Mouse (Mus musculus): ENCODE results near the gene Ache. TPM values are rescaled to one million over a fixed set of nuclear protein-coding genes. Genes with fewer than 3 reads are reported as not detected.

Ache gene
- polyA plus RNA-seq, 1 experiment, result 10.9 TPM

DNA sequence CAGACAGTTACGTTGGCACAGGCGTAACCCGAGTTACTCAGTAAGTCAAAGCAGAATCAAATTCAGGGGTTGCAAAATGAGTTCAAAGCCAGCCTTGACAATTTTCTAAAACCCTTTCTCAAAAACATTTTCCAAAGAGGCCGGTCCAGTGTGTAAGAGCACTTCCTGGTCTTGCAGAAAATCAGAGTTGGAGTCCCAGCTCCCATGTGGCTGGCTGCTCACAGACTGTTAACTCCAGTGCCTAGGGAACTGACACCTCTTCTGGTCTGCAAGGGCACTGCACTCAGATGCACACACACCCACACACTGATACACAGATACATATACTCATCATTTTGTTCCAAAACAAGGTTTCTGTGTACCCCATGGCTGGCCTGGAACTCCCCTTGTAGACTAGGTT, 21.0 kb downstream of the Ache start:
- Histone ChIP-seq H3ac (ENCODE audit: control insufficient read depth, insufficient read length) (no peak overlapping the region), H3K4me3 (peak overlapping the region; percentile 78), H3K4me2 (ENCODE audit: low read depth) (peak overlapping the region; percentile 94), H3K27me3 (ENCODE audit: control insufficient read depth, insufficient read depth, insufficient read length) (no peaks in the 10 kb centered on the region), H3K79me2 (ENCODE audit: control insufficient read depth, insufficient read depth) (peaks cover 62% of the 10 kb centered on the region), H3K36me3 (ENCODE audit: control insufficient read depth, insufficient read depth) (peaks cover 11% of the 10 kb centered on the region)
- TF ChIP-seq POLR2A (IDR thresholded peaks at IDR 0.05; ENCODE audit: insufficient read length, low read depth) (no peak), USF1 (IDR thresholded peaks at IDR 0.05; ENCODE audit: low read depth) (no peak), POLR2AphosphoS2 (IDR thresholded peaks at IDR 0.05; ENCODE audit: insufficient read length, low read depth) (peak; percentile 35)

DNA sequence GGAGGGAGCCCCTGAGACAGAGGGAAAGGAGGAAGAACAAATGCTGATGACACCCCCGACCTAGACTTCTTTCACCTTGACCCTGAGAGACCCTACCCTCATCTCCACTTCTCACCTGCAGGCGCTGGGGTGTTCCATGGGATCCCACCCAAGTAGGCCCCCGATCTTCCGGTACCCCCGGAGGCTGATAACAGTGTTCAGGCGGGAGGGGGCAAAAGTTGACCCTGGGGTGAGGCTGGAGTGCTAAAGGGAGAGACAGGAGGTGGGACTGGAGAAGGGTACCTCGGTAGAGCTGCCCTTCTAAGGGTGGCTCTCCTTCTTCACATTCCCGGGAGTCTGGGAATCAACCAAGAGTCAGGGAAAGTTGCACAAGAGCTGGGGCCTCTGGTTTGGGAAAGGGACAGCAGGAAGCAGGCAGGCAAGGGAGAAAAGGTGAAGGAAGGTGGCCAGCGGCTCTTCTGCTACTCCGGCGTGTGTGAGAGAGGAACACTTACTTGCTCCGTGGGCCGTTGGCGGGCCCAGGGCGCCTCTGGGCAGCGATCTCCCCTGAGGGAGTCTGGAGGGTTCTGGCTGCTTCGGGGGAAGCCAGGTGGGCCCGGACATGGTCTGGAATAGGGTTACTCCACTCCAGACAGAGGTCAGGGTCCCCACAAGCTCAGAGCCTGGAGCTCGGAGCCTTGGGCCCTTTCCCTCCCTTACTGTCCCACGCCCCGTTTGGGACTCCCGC, 26.3 kb downstream of the Ache start:
- TF ChIP-seq POLR2AphosphoS2 (IDR thresholded peaks at IDR 0.05; ENCODE audit: insufficient read length, low read depth) (no peak), REST (IDR thresholded peaks at IDR 0.05; ENCODE audit: insufficient read depth, insufficient read length) (no peak), MYOG (IDR thresholded peaks at IDR 0.05; ENCODE audit: control insufficient read depth in 1 of 3, insufficient read depth in 1 of 3, insufficient read length in 2 of 3, low read depth in 2 of 3) (no peak), MAX (IDR thresholded peaks at IDR 0.05; ENCODE audit: low read depth) (no peak), TCF3 (IDR thresholded peaks at IDR 0.05; ENCODE audit: insufficient read length, low read depth) (no peak), MYOD1 (IDR thresholded peaks at IDR 0.05; ENCODE audit: control insufficient read depth in 1 of 3, insufficient read length in 2 of 3, low read depth in 2 of 3) (no peak), CEBPB (IDR thresholded peaks at IDR 0.05; ENCODE audit: insufficient read depth, poor library complexity, severe bottlenecking) (peak; percentile 40; the same call in 1 of the 2 replicates), TCF12 (IDR thresholded peaks at IDR 0.05; ENCODE audit: insufficient read depth, poor library complexity, severe bottlenecking) (no peak), USF1 (IDR thresholded peaks at IDR 0.05; ENCODE audit: low read depth) (no peak)
- peak overlapping the region; percentile 91 for H3K4me2 ChIP-seq (ENCODE audit: low read depth)

DNA sequence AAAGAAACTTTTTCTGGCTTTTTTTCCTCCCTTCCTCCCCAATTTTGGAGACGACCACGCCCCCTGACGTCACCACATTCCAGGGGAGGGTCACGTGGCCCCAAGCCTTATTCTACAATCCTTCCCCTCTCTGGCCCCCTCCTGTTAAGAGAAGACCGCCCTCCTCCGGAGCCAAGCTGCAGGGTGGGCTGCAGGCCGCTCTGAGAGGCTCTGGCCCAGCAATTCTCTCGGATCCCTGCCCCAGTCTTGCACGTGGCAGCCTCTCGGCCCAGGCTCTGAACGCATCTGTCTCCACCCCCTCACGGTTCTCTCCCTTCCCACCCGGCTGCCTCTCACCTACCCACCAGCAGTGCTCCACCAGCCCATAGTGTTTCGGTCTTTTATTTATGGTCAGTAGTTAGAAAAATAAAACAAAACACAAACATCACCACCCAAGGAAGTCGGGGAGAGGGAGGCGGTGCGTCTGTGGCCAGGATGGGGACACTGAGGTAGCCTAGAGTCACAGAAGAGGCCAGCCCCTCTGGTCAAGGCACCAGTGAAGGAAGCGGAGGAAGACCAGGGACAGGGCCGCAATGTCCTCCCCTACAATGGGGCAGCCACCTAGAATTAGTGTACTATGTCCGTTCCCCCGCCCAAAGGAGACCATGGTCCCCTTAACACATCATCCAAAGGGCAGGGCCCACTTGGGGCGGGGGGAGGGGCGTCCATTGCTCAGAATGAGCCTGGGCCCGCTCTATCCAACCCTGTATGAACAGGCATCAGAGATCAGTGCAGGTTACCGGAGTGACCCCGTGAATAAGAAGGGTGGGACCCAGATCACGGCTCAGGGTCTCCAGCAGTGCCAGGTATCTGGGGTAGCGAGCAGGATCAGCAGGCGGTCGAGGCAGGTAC, 27.1 kb downstream of the Ache start, which contains the start of gene Trip6:
Trip6 (minus strand) TSS at position 212 of the 891 bp plus-strand sequence.
- Histone ChIP-seq H3K27me3 (ENCODE audit: control insufficient read depth, insufficient read depth, insufficient read length) (no peaks in the 10 kb centered on the region), H3K36me3 (ENCODE audit: control insufficient read depth, insufficient read depth) (peaks cover 3% of the 10 kb centered on the region)
- TF ChIP-seq POLR2AphosphoS2 (IDR thresholded peaks at IDR 0.05; ENCODE audit: insufficient read length, low read depth) (peak; percentile 82), USF1 (IDR thresholded peaks at IDR 0.05; ENCODE audit: low read depth) (peak; percentile 99), CEBPB (IDR thresholded peaks at IDR 0.05; ENCODE audit: insufficient read depth, poor library complexity, severe bottlenecking) (no peak), TCF3 (IDR thresholded peaks at IDR 0.05; ENCODE audit: insufficient read length, low read depth) (no peak), MAX (IDR thresholded peaks at IDR 0.05; ENCODE audit: low read depth) (no peak), POLR2A (IDR thresholded peaks at IDR 0.05; ENCODE audit: insufficient read length, low read depth) (peak; percentile 52), SRF (IDR thresholded peaks at IDR 0.05; ENCODE audit: control insufficient read depth, insufficient read length, low read depth) (no peak), MYOG (IDR thresholded peaks at IDR 0.05; ENCODE audit: control insufficient read depth in 1 of 3, insufficient read depth in 1 of 3, insufficient read length in 2 of 3, low read depth in 2 of 3) (no peak), TCF12 (IDR thresholded peaks at IDR 0.05; ENCODE audit: insufficient read depth, poor library complexity, severe bottlenecking) (no peak), MYOD1 (IDR thresholded peaks at IDR 0.05; ENCODE audit: control insufficient read depth in 1 of 3, insufficient read length in 2 of 3, low read depth in 2 of 3) (no peak), REST (IDR thresholded peaks at IDR 0.05; ENCODE audit: insufficient read depth, insufficient read length) (no peak), E2F4 (IDR thresholded peaks at IDR 0.05; ENCODE audit: insufficient read depth) (no peak)

More for the DNA sequence above, 26.3 kb downstream of the Ache start:
- no peaks in the 10 kb centered on the region for H3K27me3 ChIP-seq (ENCODE audit: control insufficient read depth, insufficient read depth, insufficient read length)
- H3K4me3 ChIP-seq, result peak overlapping the region; percentile 76
- peaks cover 20% of the 10 kb centered on the region for H3K79me2 ChIP-seq (ENCODE audit: control insufficient read depth, insufficient read depth)
- peaks cover 11% of the 10 kb centered on the region for H3K36me3 ChIP-seq (ENCODE audit: control insufficient read depth, insufficient read depth)
- H3ac ChIP-seq (ENCODE audit: control insufficient read depth, insufficient read length), result peak overlapping the region; percentile 32

DNA sequence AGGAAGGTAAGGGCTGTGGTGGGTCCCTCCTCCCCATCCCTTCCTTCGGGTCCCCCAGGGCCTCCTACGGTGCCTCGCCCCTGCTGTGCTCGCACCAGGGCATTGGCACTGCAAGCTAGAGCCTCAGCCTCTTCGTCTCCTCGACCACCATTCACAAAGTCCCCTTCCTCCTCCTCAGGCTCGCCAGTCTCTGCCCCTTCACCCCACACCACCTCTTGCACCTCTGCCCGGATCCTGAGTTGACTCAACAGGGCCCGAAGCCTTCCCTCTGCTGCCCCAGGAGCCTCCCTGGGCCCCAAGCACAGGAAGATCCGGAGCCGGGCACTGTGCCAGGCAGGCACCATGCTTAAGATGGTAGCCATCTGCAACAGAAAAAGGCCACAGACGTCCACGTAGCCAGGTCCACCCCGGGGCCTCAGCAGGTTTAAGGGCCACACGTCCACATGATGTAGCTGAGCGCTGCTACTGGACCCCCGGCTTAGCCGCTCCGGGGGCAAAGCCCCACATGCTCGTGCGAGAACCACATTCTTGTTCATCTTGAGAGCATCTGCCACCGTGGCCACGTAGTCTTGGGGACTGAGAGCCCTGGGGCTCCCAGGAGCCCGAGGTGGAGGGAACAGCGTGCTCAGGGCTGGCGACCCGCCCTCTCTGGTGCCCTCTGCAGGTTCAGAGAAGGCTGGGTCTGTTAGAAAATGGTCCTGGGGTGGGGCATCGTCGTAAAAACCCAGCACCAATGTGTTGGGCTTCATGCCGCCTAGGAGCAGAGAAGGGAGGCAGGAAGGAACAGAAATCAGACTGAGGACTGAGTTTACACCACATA, 28.0 kb downstream of the Ache start:
- TF ChIP-seq E2F4 (IDR thresholded peaks at IDR 0.05; ENCODE audit: insufficient read depth), result no peak
- TF ChIP-seq POLR2AphosphoS2 (IDR thresholded peaks at IDR 0.05; ENCODE audit: insufficient read length, low read depth), result no peak
- TF ChIP-seq MYOD1 (IDR thresholded peaks at IDR 0.05; ENCODE audit: control insufficient read depth in 1 of 3, insufficient read length in 2 of 3, low read depth in 2 of 3), result no peak
- no peak for TF ChIP-seq TCF12 (IDR thresholded peaks at IDR 0.05; ENCODE audit: insufficient read depth, poor library complexity, severe bottlenecking)
- no peak for TF ChIP-seq REST (IDR thresholded peaks at IDR 0.05; ENCODE audit: insufficient read depth, insufficient read length)
- no peak for TF ChIP-seq POLR2A (IDR thresholded peaks at IDR 0.05; ENCODE audit: insufficient read length, low read depth)
- TF ChIP-seq MYOG (IDR thresholded peaks at IDR 0.05; ENCODE audit: control insufficient read depth in 1 of 3, insufficient read depth in 1 of 3, insufficient read length in 2 of 3, low read depth in 2 of 3), result no peak
- TF ChIP-seq MAX (IDR thresholded peaks at IDR 0.05; ENCODE audit: low read depth), result no peak
- no peak for TF ChIP-seq CEBPB (IDR thresholded peaks at IDR 0.05; ENCODE audit: insufficient read depth, poor library complexity, severe bottlenecking)
- no peak for TF ChIP-seq SRF (IDR thresholded peaks at IDR 0.05; ENCODE audit: control insufficient read depth, insufficient read length, low read depth)
- TF ChIP-seq USF1 (IDR thresholded peaks at IDR 0.05; ENCODE audit: low read depth), result no peak
- TF ChIP-seq TCF3 (IDR thresholded peaks at IDR 0.05; ENCODE audit: insufficient read length, low read depth), result no peak
- H3K4me3 ChIP-seq, result no peak overlapping the region
- H3K4me2 ChIP-seq (ENCODE audit: low read depth), result no peak overlapping the region
- no peaks in the 10 kb centered on the region for H3K27me3 ChIP-seq (ENCODE audit: control insufficient read depth, insufficient read depth, insufficient read length)
- no peaks in the 10 kb centered on the region for H3K36me3 ChIP-seq (ENCODE audit: control insufficient read depth, insufficient read depth)
- H3K79me2 ChIP-seq (ENCODE audit: control insufficient read depth, insufficient read depth), result peaks cover 20% of the 10 kb centered on the region
- H3ac ChIP-seq (ENCODE audit: control insufficient read depth, insufficient read length), result no peak overlapping the region

More for the DNA sequence above, 27.1 kb downstream of the Ache start, which contains the start of gene Trip6:
- peak within 1 kb of the TSS; percentile 32 for H3ac ChIP-seq (ENCODE audit: control insufficient read depth, insufficient read length)
- H3K79me2 ChIP-seq (ENCODE audit: control insufficient read depth, insufficient read depth), result peaks cover 20% of the 10 kb centered on the region
- peak within 1 kb of the TSS; percentile 76 for H3K4me3 ChIP-seq
- peak within 1 kb of the TSS; percentile 91 for H3K4me2 ChIP-seq (ENCODE audit: low read depth)

Data from myocyte (in vitro differentiated cells).